In the genomic region with DNA sequence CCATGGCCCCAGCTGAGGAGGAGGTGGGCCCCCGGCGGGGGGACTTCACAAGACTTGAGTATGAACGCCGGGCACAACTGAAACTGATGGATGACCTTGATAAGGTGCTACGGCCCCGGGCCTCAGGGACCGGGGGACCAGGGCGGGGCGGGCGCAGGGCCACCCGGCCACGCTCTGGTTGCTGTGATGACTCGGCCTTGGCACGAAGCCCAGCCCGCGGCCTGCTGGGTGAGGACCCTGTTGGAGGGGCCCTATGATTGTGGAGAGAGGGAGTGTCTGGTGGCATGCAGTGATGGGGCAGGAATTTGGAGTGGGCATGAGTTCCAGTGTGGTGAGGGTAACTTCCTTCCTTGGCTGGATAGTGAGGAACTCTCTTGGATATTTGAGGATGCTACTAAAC, we compare ENCODE assay signal across 15 mouse cellular contexts. TPM values are rescaled to one million over a fixed set of nuclear protein-coding genes. Genes with fewer than 3 reads are reported as not detected.
DNase-seq lines count a peak whose midpoint lies in the region; ATAC-seq and TF ChIP-seq lines count a peak whose summit lies in the region.
"Had no signal": no experiment of that assay in that cellular context is flagged by ENCODE, and none has a peak within 500 bp of the region (broad histone marks: within the 10 kb centered on the region; RNA-seq: fewer than 3 reads in every experiment).

No protein-coding gene starts in this region.

- no peak overlapping the region for H3K9ac ChIP-seq in heart, embryonic 11.5 days (ENCODE audit: low read depth, low read length)
- no peak overlapping the region for H3K9ac ChIP-seq in lung, postnatal 0 days (replicated peaks; ENCODE audit: low read depth)
- H3K9ac ChIP-seq: limb, embryonic 12.5 days; neural tube, embryonic 13.5 days had no signal

- no peaks in the 10 kb centered on the region for H3K9me3 ChIP-seq in heart, embryonic 11.5 days (replicated peaks; ENCODE audit: control insufficient read depth, low read length)
- no peaks in the 10 kb centered on the region for H3K9me3 ChIP-seq in lung, postnatal 0 days (ENCODE audit: low read length)
- H3K9me3 ChIP-seq: heart, embryonic 10.5 days; limb, embryonic 12.5 days; neural tube, embryonic 13.5 days had no signal

- TF ChIP-seq EP300 in lung, postnatal 0 days (IDR thresholded peaks at IDR 0.05): no peak

- no peaks in the 10 kb centered on the region for H3K4me1 ChIP-seq in heart, embryonic 11.5 days (ENCODE audit: control insufficient read depth, insufficient read depth, low read length)
- no peaks in the 10 kb centered on the region for H3K4me1 ChIP-seq in lung, postnatal 0 days (ENCODE audit: insufficient read depth, low read depth, low read length)
- H3K4me1 ChIP-seq: limb, embryonic 12.5 days; neural tube, embryonic 13.5 days had no signal

- peaks cover 21% of the 10 kb centered on the region for H3K36me3 ChIP-seq in heart, embryonic 11.5 days (ENCODE audit: control insufficient read depth, insufficient read depth, low read length)
- H3K36me3 ChIP-seq in lung, postnatal 0 days (ENCODE audit: insufficient read depth, low read length): peaks cover 5% of the 10 kb centered on the region; the same call in 1 of the 2 replicates

- no peak overlapping the region for H3K4me2 ChIP-seq in heart, embryonic 11.5 days
- no peak overlapping the region for H3K4me2 ChIP-seq in lung, postnatal 0 days (replicated peaks; ENCODE audit: low read depth, low read length)
- H3K4me2 ChIP-seq: limb, embryonic 12.5 days; neural tube, embryonic 13.5 days had no signal

- H3K27ac ChIP-seq in heart, embryonic 11.5 days (ENCODE audit: low read depth, low read length): no peak overlapping the region
- H3K27ac ChIP-seq in lung, postnatal 0 days (ENCODE audit: low read length): no peak overlapping the region
- H3K27ac ChIP-seq: heart, embryonic 10.5 days; limb, embryonic 12.5 days; neural tube, embryonic 13.5 days had no signal

- peak; percentile 90 for DNase-seq in heart, adult 11 months
- DNase-seq in lung, postnatal 0 days (ENCODE audit: low spot score): peak; percentile 33
- DNase-seq in lung, postnatal 36 days: no peak
- DNase-seq in adrenal gland, postnatal 25 days: peak; percentile 34
- no peak for DNase-seq in gastrocnemius, postnatal 14 days
- DNase-seq in frontal cortex, postnatal 25 days (ENCODE audit: low spot score in 2 of 2): no peak
- DNase-seq: cerebellum, adult 9-10 months; right cerebral cortex, postnatal 4 days had no signal

- intact Hi-C loops in gastrocnemius, postnatal 14 days (cut with DNase I; ENCODE audit: low total_unique reads): no loop called here

- ATAC-seq in heart, embryonic 11.5 days (replicated peaks; ENCODE audit: insufficient number of reproducible peaks, low FRiP score, low TSS enrichment): no peak; the same call in 1 of the 2 replicates
- ATAC-seq in lung, postnatal 0 days: peak; percentile 29; the same call in 1 of the 2 replicates
- 0 out of 2 replicates have a peak, but pooled peaks have one; percentile 12 for ATAC-seq in megakaryocyte, adult 5-6 weeks (ENCODE audit: poor library complexity, severe bottlenecking)

- H3K27me3 ChIP-seq in heart, embryonic 11.5 days (ENCODE audit: control insufficient read depth, insufficient read depth, low read length): no peaks in the 10 kb centered on the region
- H3K27me3 ChIP-seq in lung, postnatal 0 days (replicated peaks; ENCODE audit: insufficient read depth, low read length): no peaks in the 10 kb centered on the region
- H3K27me3 ChIP-seq: limb, embryonic 12.5 days; neural tube, embryonic 13.5 days had no signal

- TF ChIP-seq CTCF in lung, postnatal 0 days (IDR thresholded peaks at IDR 0.05): no peak

- H3K4me3 ChIP-seq in heart, embryonic 11.5 days (ENCODE audit: low read depth, low read length): no peak overlapping the region
- no peak overlapping the region for H3K4me3 ChIP-seq in lung, postnatal 0 days (ENCODE audit: low read depth, low read length)
- H3K4me3 ChIP-seq: heart, embryonic 10.5 days; limb, embryonic 12.5 days; neural tube, embryonic 13.5 days had no signal

- 80% methylated on average over 16 of the region's 16 CpGs for WGBS in heart, embryonic 11.5 days (ENCODE audit: insufficient replicate concordance)
- WGBS in lung, postnatal 0 days: 47% methylated on average over 16 of the region's 16 CpGs

RNA-seq across cellular contexts. Expression of gene Xab2, which starts 14.5 kb away (rescaled TPM):
- polyA plus RNA-seq in heart, embryonic 11.5 days (2014; fragmentation: Nextera tagmentation; extraction: Ambion mirVana): 32.6 and 34.7 TPM in 2 replicates
- polyA plus RNA-seq in lung, postnatal 0 days (2015; fragmentation: Nextera tagmentation; extraction: Ambion mirVana): 34.2 and 37.3 TPM in 2 replicates
- total RNA-seq in adrenal gland, postnatal 25 days (2021): 34.8 and 40.9 TPM in 2 replicates
- 13.2 and 17.4 TPM in 2 replicates for total RNA-seq in megakaryocyte, adult 5-6 weeks (2015)
- total RNA-seq in megakaryocyte, adult 5-6 weeks (2017): 43.0 and 44.1 TPM in 2 replicates
- 10 to 100 TPM; 11.0 to 12.5 TPM for total RNA-seq in gastrocnemius, postnatal 14 days (2021)

RNA-seq across cellular contexts. Expression of gene Pet100, which starts 14.8 kb away (rescaled TPM):
- 109 and 114 TPM in 2 replicates for polyA plus RNA-seq in heart, embryonic 11.5 days (2014; fragmentation: Nextera tagmentation; extraction: Ambion mirVana)
- 117 and 119 TPM in 2 replicates for polyA plus RNA-seq in lung, postnatal 0 days (2015; fragmentation: Nextera tagmentation; extraction: Ambion mirVana)
- 90.3 and 117 TPM in 2 replicates for total RNA-seq in adrenal gland, postnatal 25 days (2021)
- 145 and 169 TPM in 2 replicates for total RNA-seq in megakaryocyte, adult 5-6 weeks (2015)
- 244 and 284 TPM in 2 replicates for total RNA-seq in megakaryocyte, adult 5-6 weeks (2017)
- 10 to 100 TPM; 78.8 to 79.7 TPM for total RNA-seq in gastrocnemius, postnatal 14 days (2021)

RNA-seq across cellular contexts. Expression of gene Pcp2, which starts 18.8 kb away (rescaled TPM):
- polyA plus RNA-seq in heart, embryonic 11.5 days (2014; fragmentation: Nextera tagmentation; extraction: Ambion mirVana): 0.11 TPM in 1 of 2 replicates, not detected in the other
- 0.08 TPM in 1 of 2 replicates, not detected in the other for polyA plus RNA-seq in lung, postnatal 0 days (2015; fragmentation: Nextera tagmentation; extraction: Ambion mirVana)
- not detected in 2 replicates for total RNA-seq in adrenal gland, postnatal 25 days (2021)
- not detected in 2 replicates for total RNA-seq in megakaryocyte, adult 5-6 weeks (2015)
- total RNA-seq in megakaryocyte, adult 5-6 weeks (2017): not detected in 2 replicates
- under 1 TPM in 1 of 2 experiments, not detected in 1; 0.51 TPM for total RNA-seq in gastrocnemius, postnatal 14 days (2021)
- total RNA-seq: layer of hippocampus, adult 8-10 months had no signal
- polyA plus RNA-seq: heart, embryonic 10.5 days; neural tube, embryonic 13.5 days; testis, adult 2 months had no signal

RNA-seq across cellular contexts. Expression of gene Camsap3, which starts 19.5 kb away (rescaled TPM):
- 1.6 TPM in 2 replicates for polyA plus RNA-seq in heart, embryonic 11.5 days (2014; fragmentation: Nextera tagmentation; extraction: Ambion mirVana)
- polyA plus RNA-seq in lung, postnatal 0 days (2015; fragmentation: Nextera tagmentation; extraction: Ambion mirVana): 5.7 and 6.5 TPM in 2 replicates
- 7.0 and 10.0 TPM in 2 replicates for total RNA-seq in adrenal gland, postnatal 25 days (2021)
- 0.05 and 0.45 TPM in 2 replicates for total RNA-seq in megakaryocyte, adult 5-6 weeks (2015)
- total RNA-seq in megakaryocyte, adult 5-6 weeks (2017): 0.08 TPM in 1 of 2 replicates, not detected in the other
- total RNA-seq in gastrocnemius, postnatal 14 days (2021): under 1 TPM; 0.55 to 0.78 TPM

RNA-seq across cellular contexts. Expression of gene Stxbp2, which starts 24.2 kb away (rescaled TPM):
- 57.7 and 60.2 TPM in 2 replicates for polyA plus RNA-seq in heart, embryonic 11.5 days (2014; fragmentation: Nextera tagmentation; extraction: Ambion mirVana)
- 87.1 and 94.2 TPM in 2 replicates for polyA plus RNA-seq in lung, postnatal 0 days (2015; fragmentation: Nextera tagmentation; extraction: Ambion mirVana)
- total RNA-seq in adrenal gland, postnatal 25 days (2021): 123 and 133 TPM in 2 replicates
- total RNA-seq in megakaryocyte, adult 5-6 weeks (2015): 160 and 188 TPM in 2 replicates
- 148 and 205 TPM in 2 replicates for total RNA-seq in megakaryocyte, adult 5-6 weeks (2017)
- 1 to 10 TPM; 1.6 to 3.8 TPM for total RNA-seq in gastrocnemius, postnatal 14 days (2021)

Comparison
In these comparisons a context has a peak if more than half of its experiments do, and no peak if none do; other contexts are left out.
1. DNase-seq: peak in heart, adult 11 months (single experiment), lung, postnatal 0 days (single experiment) and adrenal gland, postnatal 25 days (single experiment); none in lung, postnatal 36 days (single experiment), gastrocnemius, postnatal 14 days (single experiment) and frontal cortex, postnatal 25 days (0 of 2).